Mouse (Mus musculus) R1 (cell line): ENCODE data around the gene Lamtor4.

ENCODE experiments used
- DNase-seq: peaks from one replicate; pipeline ENCODE4 v3.0.0-alpha.2; 2018; ENCODE audit warnings: low read depth, low spot score

Lamtor4 gene

DNA sequence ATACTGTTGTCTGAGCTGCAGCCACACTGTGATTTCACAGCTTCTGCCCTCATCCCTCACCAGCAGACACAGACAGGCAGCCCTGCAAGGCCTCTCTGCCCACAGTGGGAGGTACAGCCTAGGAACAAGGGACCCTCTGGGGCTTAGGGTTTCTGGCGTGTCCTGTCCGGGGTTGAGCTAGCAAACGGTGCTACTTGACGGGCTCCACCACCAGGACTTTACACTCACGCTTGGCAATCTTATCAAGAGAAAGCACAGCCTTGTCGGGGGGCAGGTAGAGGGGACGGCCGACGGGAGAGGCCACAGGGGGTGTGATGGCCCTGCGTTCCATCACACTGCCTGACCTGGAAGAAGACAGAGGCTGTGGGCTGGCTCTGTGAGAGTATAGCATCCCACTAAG, 4.8 kb downstream of the Lamtor4 start:
- no peak for DNase-seq

DNA sequence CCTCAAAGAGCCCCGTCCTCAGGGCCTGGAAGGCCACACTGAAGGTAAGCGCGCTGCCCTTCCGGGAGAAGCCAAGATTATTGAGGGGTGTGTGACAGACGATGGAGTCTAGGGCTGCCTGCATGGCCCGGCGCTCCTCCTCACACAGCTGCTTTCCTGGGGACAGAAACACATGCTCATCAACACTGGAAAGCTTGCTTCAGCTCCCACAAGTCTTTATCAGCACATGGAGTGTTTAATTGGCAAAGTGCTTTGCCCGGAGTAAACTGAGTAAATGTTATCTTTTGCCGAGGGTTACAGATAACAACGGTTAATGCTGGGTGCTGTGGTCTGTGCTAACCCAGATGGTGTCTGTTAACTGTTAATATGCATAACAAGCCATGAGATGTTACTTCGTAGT, 5.6 kb downstream of the Lamtor4 start:
- no peak for DNase-seq

DNA sequence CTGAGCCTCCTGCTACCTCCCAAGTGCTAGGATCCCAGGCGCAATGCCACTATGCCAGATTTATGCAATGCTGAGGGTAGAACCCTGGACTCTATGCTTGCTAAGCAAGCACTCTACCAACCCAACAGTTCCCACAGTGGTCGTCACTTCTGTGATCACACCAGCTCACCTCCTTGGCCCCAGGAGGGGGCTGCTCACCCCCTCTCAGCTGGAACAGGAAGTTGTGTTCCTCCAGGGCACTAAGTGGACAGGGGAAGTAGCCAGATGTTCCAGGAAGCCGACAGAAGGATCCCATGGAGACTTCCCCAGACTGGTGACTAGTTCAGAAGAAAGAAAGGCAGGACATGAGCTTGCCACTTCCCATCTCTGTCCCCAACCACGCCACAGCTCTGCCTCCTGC, 6.7 kb downstream of the Lamtor4 start:
- no peak for DNase-seq

DNA sequence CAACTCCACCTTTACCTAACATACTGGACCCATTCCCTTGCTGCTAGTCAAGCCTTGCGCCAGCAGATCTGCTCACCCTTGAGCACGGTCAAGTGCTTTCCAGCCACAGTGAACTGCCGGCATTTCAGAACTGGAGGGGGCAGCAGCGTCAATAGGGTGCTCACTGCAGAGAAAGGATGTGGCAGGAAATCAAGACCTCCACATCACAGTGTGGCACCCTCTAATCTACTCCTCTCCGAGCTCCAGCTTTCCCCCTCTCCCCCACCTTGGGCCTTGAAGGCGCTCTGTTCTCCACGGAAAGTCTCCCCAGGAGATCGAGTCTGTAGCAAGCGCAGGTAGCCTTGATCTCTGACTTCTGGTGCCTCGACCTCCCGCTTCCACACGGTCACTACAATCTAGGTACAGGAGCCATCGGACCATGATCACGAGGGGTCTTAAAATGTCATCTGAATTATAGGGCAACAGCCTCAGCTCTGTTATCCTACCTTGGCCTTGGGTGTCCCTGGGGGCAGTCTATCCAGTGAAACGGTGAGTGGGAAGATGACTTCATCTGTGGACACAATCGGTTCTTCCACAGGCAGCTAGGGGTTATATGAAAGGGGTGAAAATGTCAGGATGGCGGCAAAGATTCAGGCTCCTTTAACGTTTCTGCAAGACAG, 7.4 kb downstream of the Lamtor4 start:
- DNase-seq, result no peak

DNA sequence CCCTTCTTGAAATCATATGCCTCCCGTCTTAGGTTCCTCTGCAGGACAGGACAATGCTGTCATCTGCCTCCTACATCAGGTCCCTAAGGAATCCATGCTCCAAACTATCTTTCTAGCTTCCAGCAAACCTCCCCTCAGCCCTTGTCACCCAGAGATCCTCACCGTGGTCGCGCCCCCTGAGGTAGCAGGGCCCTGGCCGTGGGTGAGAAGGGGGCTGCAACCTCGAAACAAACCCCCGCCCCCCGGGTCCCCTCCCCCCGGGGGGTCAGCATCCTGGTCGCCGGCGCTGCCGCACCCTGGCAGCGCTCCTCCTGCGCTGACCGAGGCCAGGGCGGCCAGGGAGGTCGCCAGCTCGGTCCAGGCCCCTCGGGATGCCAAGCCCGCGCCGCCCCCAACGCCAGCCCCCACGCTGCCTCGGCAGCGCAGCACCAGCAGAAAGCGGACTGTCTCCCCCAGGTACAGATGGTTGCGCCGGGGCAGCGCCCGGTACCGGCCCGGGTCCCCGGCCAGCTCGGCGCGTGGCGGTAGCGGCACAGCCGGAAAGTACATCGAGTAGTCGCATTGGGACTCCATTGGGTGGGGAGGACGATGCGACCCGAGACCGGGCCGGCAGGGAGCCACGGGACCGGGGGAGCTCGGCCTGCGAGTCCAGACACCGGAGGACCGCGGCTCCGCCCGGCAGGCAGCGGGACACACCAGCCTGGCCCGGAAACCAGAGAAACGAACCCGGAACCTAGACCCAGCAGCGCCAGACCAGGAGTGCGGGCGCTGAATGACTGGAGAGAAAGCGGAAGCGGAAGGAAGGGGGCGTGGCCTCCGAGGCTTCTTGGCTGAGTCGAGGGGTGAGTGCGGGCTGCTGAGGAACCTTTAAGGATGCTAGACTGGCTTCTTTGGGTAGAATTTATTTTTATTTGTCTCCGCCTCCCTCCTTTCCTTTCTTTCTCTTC, 8.3 kb downstream of the Lamtor4 start, which contains the start of gene BC037034:
Gene BC037034 (minus strand): TSS at position 774 of the 947 bp plus-strand sequence.
- peak; percentile 95 for DNase-seq

DNA sequence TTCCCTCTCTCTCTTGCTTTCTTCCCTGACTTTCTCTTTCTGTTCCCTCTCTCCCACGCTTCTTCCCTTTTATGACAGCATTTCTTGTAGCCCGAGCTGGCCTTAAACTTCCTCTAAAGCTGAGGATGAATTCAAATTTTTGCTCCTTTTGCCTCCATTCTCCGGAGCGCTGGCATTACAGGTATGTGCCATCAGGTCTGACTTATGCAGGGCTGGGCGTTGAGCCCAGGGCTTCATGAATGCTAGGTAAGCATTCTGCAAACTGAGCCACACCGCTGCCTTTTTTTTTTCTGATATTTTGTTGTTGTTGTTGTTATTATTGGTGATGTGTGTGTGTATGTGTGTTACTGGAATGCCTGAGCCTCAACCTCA, 8.9 kb downstream of the Lamtor4 start:
- no peak for DNase-seq

DNA sequence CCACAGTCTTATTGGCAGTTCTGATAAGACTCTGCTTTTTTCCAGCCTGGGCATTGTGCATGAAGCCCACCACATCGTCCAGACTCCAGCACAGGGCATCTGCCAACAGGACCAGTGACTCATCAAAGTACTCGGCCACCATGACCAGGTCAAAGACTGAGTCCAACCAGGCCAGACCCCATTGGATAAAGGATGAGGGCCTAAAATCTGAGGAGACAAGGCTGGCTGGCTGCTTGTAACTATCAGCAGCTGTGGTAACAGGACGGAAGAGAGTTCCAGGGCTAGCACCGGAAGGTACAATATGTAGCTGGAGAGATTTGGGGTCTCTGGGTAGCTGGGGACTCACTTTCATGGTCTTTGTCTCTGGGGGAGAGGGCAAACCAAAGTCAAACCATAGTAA, 10.4 kb downstream of the Lamtor4 start:
- DNase-seq, result no peak

DNA sequence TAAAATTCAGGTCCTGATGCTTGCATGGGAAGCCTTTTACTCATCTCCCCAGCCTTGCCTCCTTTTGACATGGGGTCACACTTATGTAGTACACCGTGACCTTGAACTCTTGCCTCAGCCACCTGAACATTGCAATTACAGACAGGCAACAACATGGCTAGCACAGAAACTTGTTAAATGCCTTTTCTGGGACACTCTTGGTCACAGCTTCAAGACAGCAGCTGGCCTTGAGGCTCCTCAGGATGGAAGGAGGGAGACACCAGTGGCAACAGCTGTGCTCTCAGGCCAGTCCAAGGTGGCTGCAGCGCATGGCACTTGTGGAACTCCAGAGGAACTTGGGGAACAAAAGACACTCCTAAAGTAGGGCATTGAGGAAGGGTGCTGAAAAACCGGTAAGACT, 11.8 kb downstream of the Lamtor4 start:
- DNase-seq, result no peak

DNA sequence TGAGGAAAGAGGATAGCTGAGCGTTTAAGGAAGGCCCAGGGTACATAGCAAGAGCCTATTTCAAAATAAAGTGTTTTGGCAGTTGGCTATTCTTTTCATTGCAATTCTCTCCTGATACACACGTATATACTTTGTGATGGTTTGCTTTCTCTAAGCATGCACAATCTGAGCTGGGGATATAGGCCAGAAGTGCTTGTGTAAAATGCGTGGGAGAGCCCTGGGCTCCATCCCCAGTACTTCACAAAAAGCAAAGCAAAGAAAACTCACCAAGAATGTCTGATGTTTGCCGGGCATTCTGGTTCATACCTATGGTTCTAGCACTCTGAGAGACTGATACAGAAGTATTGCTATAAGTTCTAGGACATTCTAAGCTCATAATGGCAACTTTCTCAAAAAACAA, 13.7 kb downstream of the Lamtor4 start:
- no peak for DNase-seq

DNA sequence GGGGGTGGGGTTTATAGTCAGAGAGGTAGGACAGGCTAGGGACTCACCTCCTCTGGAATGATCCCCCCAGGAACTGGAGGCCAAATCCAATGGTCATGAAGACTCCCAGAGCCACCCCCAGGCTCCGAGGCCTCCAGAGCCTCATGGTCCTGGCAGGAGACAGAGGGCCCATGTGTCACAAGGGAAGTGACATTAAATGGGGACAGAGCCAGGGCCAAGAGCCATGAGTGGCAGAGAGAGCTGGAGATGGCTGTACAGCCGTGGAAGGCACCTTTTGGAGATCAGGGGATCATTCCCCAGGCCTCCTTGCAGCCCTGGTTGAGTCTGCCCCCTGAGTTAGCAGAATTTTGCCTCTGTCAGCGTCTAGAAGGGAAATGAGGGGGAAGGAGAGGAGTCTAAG, 15.9 kb downstream of the Lamtor4 start:
- DNase-seq, result no peak

DNA sequence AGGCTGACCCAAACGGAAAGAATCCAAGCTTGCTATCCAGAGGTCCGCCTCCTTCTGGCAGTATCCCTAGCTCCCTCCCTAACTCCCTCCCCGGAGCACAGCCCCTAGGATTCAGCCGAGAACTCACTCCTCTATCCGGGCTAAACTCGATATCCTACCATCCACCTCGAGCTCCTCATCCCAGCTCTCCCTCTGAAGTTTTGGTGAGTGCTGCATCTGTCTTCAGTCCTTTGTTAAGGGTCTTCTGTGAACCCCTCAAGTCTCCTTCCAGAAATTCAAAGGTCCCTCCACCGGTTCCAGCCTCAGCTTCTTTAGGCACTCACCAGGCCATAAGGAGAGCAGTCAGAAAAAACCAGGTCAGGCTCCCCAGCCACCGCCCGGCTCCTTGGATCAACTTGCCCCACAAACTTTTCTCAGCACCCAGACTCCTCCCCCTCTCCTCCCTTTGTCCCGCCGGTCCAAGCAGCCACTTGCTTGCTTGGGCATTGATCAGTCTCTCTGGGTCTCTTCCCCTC, 17.2 kb downstream of the Lamtor4 start, which contains the start of gene Gal3st4:
Gene Gal3st4 (minus strand): TSS at position 432 of the 515 bp plus-strand sequence.
- DNase-seq, result peak; percentile 45

DNA sequence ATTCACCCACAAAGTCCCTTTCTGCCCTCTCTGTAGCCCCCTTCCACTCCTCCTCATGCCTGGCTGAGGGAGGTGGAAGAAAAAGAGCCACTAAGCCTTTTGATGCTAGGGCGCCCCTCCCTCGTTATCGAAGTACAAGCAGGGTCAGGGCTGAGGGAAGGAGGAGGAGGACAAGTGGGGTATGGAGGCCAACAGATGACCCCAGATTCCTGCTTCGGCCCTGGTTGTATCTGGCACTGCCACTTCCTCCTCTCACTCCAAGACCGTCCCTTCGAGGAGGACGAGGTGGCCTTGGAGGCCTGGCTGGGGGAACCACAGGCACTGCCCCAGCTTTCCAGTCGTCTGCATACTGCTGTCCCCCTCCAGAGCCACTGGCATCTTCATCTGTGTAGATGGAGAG, 18.9 kb downstream of the Lamtor4 start:
- DNase-seq, result no peak

DNA sequence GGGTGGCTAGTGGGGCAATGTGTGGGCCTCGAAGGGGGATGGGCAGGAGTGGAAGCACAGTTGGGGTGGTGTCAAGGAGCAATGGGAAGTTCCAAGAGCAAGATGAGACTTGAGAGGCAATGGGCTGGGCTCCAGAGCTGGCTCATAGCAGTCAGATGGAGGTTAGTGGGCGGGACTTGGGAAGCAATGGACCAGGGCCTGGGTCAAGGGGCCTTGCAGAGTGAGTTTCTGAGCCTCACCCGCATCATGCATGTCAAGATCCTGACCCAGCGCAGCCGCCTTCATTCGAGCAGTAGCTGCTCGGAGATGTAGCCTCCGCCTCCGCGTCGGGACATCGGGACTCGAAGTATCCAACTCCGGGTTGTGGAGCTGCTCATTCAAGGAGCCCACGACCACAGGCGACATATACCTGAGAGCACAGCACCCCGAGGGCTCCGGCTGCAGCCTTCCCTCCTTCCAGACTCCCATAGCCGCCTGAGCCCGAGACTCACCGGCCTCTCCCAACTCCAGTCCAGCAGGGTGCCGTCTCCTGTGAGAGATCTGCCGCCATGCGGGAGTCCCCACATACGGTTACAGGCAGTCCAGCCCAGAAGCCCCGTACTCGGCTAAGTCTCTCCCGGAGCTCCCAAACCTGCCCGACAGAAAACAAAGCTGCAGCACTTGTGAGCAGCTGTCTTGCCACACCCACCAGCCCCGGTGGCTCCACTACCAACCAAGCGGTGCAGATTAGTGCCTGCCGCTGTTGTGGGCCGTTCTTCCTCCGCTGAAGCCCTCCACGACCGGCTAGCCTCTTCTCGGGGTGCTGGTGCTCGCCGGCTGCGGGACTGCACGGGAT, 20.2 kb downstream of the Lamtor4 start:
- peak; percentile 66 for DNase-seq

DNA sequence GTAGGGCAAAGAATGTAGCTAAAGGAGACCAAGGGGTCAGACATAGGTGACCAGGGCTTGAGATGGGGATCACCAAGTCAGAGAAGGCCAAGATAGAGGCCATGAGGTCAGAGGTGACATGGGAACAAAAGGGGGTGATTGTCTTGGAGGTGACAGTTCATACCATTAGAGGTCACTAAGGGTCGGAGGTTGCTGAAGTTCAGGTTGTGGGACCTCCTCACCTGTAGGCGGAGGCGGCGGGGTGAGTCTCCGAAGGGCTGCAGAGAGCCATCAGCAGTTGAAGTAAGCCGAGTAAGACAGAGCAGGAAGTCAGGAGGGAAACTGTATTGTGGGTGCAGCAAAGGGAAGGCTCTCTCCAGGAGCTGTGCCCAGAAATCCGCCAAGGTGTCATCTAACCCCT, 22.7 kb downstream of the Lamtor4 start:
- no peak for DNase-seq

DNA sequence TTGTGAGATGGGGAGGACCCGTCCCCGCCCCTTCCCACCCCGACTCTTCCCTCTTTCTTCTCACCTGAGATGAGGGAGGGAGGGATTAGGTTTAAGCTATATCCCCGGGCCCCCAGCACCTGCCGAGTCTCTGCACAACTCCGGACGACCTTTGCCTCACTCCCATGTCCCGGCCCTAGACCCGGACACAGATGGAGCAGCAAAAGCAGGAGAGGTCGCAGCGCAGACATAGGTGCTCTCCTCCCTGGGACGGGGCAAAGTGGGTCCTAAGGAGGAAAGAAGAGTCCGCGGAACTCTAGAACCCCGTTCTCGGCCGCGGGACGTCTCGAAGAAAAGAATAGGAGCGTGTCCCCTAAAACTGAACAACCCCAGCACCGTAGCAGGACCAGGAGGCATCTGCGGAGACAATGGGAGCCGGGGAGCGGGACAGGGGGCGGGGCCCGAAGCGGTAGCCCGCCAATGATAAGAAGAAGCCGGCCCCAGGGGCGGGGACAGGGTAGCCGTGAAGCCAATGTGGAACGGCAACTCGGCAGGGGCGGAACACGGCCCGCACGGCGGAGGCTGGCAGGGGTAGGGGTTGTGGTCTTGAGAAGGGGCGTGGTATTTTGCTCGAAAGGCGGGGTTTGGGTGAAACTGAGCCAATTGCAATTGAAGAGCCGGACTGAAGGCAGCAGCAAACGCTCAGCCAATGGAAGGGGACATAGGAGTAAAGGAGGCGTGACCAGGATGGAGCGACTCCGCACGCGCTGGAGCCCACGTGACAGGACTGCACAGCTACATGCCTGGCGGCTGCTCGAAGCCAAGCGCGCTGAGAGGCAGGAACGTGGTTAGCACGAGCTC, 24.5 kb downstream of the Lamtor4 start, which contains the start of the genes Gm43720, Gpc2 and Stag3:
Gene Gm43720 (minus strand): TSS at position 374 of the 840 bp plus-strand sequence.
Gene Gpc2 (minus strand): TSS at position 421 of the 840 bp plus-strand sequence.
Gene Stag3 (plus strand): TSS at position 656 of the 840 bp plus-strand sequence.
- peak; percentile 100 for DNase-seq

DNA sequence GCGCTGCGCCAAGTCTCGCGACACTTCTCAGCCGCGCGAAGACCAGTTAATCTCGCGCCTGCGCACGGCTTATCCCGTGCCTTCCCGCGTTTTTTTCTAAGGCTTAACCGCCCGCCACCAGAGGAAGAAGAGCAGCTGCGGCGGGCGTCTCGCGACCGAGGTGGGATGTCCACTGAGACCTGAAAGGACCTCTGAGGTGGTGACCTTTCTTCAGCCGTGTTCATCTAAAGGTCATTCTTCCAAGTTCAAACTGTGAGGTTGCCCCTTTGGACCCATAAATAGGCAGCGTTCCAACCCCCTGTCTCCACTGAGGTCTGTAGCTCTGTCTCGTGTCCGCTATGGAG, 25.1 kb downstream of the Lamtor4 start:
- DNase-seq, result no peak

DNA sequence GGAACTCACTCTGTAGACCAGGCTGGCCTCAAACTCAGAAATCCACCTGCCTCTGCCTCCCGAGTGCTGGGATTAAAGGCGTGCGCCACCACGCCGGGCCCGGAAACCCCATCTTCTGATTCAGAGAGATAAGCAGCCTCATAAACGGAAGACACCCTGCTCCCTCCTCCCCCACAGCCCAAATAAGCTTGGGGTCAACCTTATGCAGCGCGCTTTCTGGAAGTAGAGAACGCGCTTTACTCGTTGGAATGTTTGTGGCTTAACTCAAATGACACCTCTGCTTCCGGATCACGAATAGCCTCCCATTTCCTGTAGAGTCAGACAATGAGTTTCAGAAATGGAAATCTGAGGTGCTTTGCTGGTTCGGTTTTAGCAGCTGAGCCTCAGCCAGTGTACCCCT, 25.5 kb downstream of the Lamtor4 start:
- peak; percentile 83 for DNase-seq

DNA sequence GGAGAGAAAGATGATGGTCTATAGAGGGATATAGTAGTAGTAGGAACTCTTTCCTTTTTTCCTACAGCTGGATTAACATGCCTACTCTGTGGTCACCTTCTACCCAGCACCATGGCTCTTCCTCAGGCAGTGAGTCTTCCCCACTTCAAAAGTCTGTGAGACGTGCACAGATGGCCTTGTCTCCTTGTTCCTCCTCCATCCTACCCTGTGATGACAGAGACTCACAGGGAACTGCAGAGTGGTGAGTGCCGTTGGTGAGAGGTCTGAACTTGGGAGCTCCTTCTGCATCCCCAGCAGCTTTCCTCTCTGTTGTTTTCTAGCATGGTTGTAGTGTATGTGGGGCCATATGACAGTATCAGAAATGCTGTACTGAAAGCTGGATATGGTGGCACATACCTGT, 26.5 kb downstream of the Lamtor4 start:
- DNase-seq, result no peak

DNA sequence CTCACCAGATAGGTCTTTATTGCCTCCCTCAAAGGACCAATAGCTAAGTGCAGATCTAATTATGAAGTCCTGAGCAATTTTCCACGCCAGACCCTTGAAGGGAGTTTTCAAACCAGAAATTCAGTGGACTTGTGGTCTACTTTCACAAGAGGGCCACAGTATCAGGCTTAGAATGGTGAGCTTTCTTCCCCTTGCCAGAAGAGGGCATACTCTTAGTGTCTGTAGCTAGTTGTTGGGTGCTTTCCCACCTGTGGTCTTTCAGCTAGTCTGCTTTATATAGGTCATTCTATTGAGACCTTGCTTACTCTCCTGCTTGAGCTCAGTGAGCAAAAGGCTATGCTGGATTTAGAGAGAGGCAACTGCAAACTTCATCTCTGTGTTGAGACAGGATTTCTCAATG, 28.3 kb downstream of the Lamtor4 start:
- DNase-seq, result peak; percentile 33

DNA sequence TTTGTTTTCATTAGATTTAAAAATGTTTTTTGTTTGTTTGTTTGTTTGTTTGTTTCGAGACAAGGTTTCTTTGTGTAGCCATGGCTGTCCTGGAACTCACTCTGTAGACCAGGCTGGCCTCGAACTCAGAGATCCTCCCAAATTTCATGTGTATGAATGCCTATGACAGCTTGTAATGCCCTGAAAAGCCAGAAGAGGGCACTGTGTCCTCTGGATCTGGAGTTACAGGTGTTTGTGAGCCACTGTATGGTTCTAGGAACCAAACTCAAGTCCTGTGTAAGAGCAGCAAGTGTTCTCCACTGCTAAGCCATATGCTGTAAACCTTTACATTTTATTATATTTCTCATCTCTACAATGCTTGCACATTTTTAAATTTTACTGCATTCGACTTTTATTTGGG, 32.6 kb downstream of the Lamtor4 start:
- peak; percentile 78 for DNase-seq

DNA sequence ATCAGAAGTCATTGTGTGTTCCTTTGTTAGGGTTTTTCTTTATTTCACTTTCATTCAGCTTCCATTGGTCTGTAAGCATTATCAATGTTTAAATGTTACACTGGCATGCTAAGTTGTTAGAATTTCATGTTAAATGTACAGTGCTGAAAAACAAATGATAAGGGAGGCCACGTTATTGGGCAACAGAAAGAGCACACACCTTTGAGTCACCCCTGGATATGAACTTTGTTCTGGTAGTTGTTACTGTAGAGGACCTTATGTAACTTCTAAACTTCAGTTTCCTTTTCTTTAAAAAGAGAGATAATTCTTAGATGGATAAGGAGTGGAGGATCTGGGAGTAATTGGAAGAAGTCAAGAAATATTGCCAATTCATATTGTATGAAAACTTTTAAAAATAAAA, 36.4 kb downstream of the Lamtor4 start:
- no peak for DNase-seq
